Mouse (Mus musculus) hindbrain, postnatal 0 days (tissue): Measurements from ENCODE around the gene Hspa1b. TPM values are rescaled to one million over a fixed set of nuclear protein-coding genes. Genes with fewer than 3 reads are reported as not detected.
A peak's percentile ranks its signal among the peaks of the same experiment; 100 is the strongest.
"Not testable (repeated sequence)": the region's sequence is repeated elsewhere in the genome, so short reads cannot be mapped to it uniquely, and the experiment has no call there.

Source experiments
- ATAC-seq: fragments of 200-750 bp; cut with Nextera tagmentation; 2 replicates; pipeline ENCODE4 v1.8.0; 2017; ENCODE audit warnings: mild to moderate bottlenecking, moderate TSS enrichment, moderate library complexity
- DNase-seq: peaks from one replicate; pipeline ENCODE4 v3.0.0-alpha.2; 2015; ENCODE audit warnings: low spot score
- H3K27ac ChIP-seq: fragments of 300-500 bp; sonication (generic); 2 replicates; pipeline ENCODE4 v1.5.1; 2014; ENCODE audit warnings: mild to moderate bottlenecking
- H3K27me3 ChIP-seq: fragments of 300-500 bp; sonication (generic); 2 replicates; pipeline ENCODE4 v1.6.1; 2014; ENCODE audit warnings: low read length, mixed read lengths; ENCODE audit not compliant: insufficient read depth
- H3K36me3 ChIP-seq: fragments of 300-500 bp; sonication (generic); 2 replicates; pipeline ENCODE4 v1.6.1; 2014; ENCODE audit warnings: low read length, mixed read lengths; ENCODE audit not compliant: insufficient read depth
- H3K4me1 ChIP-seq: fragments of 300-500 bp; sonication (generic); 2 replicates; pipeline ENCODE4 v1.6.1; 2014; ENCODE audit warnings: antibody characterized with exemption, low read length, mixed read lengths; ENCODE audit not compliant: insufficient read depth
- H3K4me2 ChIP-seq: fragments of 300-500 bp; sonication (generic); 2 replicates; pipeline ENCODE4 v1.6.1; 2014; ENCODE audit warnings: low read depth, mild to moderate bottlenecking, low read length, moderate library complexity, mixed read lengths
- H3K4me3 ChIP-seq: fragments of 300-500 bp; sonication (generic); 2 replicates; pipeline ENCODE4 v1.5.1; 2014; ENCODE audit warnings: low read length
- H3K9ac ChIP-seq: fragments of 300-500 bp; sonication (generic); replicated peaks from 2 replicates; pipeline ENCODE4 v1.6.1; 2014; ENCODE audit warnings: mild to moderate bottlenecking, low read length, moderate library complexity, mixed read lengths
- H3K9me3 ChIP-seq: fragments of 300-500 bp; sonication (generic); 2 replicates; pipeline ENCODE4 v1.6.1; 2016; ENCODE audit warnings: low read length, mixed read lengths
- CTCF ChIP-seq: IDR thresholded peaks from 2 replicates; pipeline ENCODE4 v1.5.1; 2016; ENCODE audit warnings: antibody characterized with exemption, control low read depth, low read depth
- WGBS: fragments of 180-500 bp; shearing (Covaris S2); extraction: QIAGEN DNeasy Blood & Tissue Kit; methylation state at CpG from one replicate; pipeline ENCODE4 v1.1.7; 2014; 5-methylcytosine and 5-hydroxymethylcytosine counted together
- polyA plus RNA-seq: library from polyadenylated mRNA; unstranded; fragments of >200 nt; fragmentation: Nextera tagmentation; extraction: Ambion mirVana; gene quantifications from 2 replicates; pipeline ENCODE4 v1.2.1, GENCODE M21; 2015
- total RNA-seq: library from RNA; depleted of rRNA; stranded (reverse); fragments of >200 nt; gene quantifications from 2 replicates; pipeline ENCODE4 v1.2.3, GENCODE M21; 2014; rRNA removed

The Hspa1b gene
- total RNA-seq, result 15.2 and 20.4 TPM in 2 replicates
- 0.51 and 0.55 TPM in 2 replicates for polyA plus RNA-seq

- peak within 1 kb of the TSS; percentile 70 for H3K27ac ChIP-seq
- peak within 1 kb of the TSS; percentile 41 for H3K4me3 ChIP-seq
- not testable (repeated sequence) for H3K4me1 ChIP-seq, H3K27me3 ChIP-seq, H3K9me3 ChIP-seq, H3K36me3 ChIP-seq
- 0 out of 2 replicates have a peak within 1 kb of the TSS, but pooled peaks have one; percentile 3 for H3K9ac ChIP-seq
- peak; percentile 95 for ATAC-seq
- DNase-seq, result peak; percentile 76
- peak within 1 kb of the TSS; percentile 66 for H3K4me2 ChIP-seq
- 2% methylated on average over 27 of the region's 32 CpGs for WGBS
Measured at GRCm38 (mm10) chr17:34959130-34959778, at the start of gene Hspa1b. Gene Hspa1b, minus strand, starts transcription at chr17:34959238.

GRCm38 (mm10) chr17:35007387-35007991, 48.5 kb upstream of the Hspa1b start:
- peaks cover 2% of the 10 kb centered on the region for H3K4me1 ChIP-seq
- peaks cover 45% of the 10 kb centered on the region for H3K36me3 ChIP-seq
- no peak overlapping the region for H3K9ac ChIP-seq
- H3K27me3 ChIP-seq, result no peaks in the 10 kb centered on the region
- no peak overlapping the region for H3K4me3 ChIP-seq
- whole genome bisulfite sequencing, result 96% methylated on average over 7 of the region's 7 CpGs
- no peak for DNase-seq
- H3K4me2 ChIP-seq, result no peak overlapping the region
- no peak overlapping the region for H3K27ac ChIP-seq
- no peak for ATAC-seq
- H3K9me3 ChIP-seq, result no peaks in the 10 kb centered on the region
- no peak for TF ChIP-seq CTCF

GRCm38 (mm10) chr17:35005902-35006301, 46.9 kb upstream of the Hspa1b start:
- peaks cover 30% of the 10 kb centered on the region for H3K36me3 ChIP-seq
- not testable (repeated sequence) for H3K27ac ChIP-seq, H3K4me3 ChIP-seq, ATAC-seq, DNase-seq, H3K9ac ChIP-seq, H3K4me2 ChIP-seq, H3K9me3 ChIP-seq, H3K4me1 ChIP-seq, H3K27me3 ChIP-seq
- WGBS, result 97% methylated on average over 4 of the region's 5 CpGs

GRCm38 (mm10) chr17:35005158-35005557, 46.1 kb upstream of the Hspa1b start:
- H3K27ac ChIP-seq, result no peak overlapping the region
- H3K36me3 ChIP-seq, result peaks cover 22% of the 10 kb centered on the region
- 94% methylated on average over 10 of the region's 10 CpGs for WGBS
- no peak overlapping the region for H3K9ac ChIP-seq
- no peak overlapping the region for H3K4me2 ChIP-seq
- ATAC-seq (no peak), DNase-seq (no peak)
- H3K27me3 ChIP-seq, result no peaks in the 10 kb centered on the region
- H3K9me3 ChIP-seq, result no peaks in the 10 kb centered on the region
- no peak for TF ChIP-seq CTCF
- H3K4me1 ChIP-seq, result peaks cover 6% of the 10 kb centered on the region
- H3K4me3 ChIP-seq, result no peak overlapping the region

GRCm38 (mm10) chr17:35004075-35004717, 45.2 kb upstream of the Hspa1b start:
- no peak for TF ChIP-seq CTCF
- Histone ChIP-seq H3K9me3 (no peaks in the 10 kb centered on the region), H3K4me1 (peaks cover 6% of the 10 kb centered on the region), H3K27me3 (no peaks in the 10 kb centered on the region), H3K4me3 (no peak overlapping the region), H3K36me3 (peaks cover 22% of the 10 kb centered on the region), H3K4me2 (no peak overlapping the region), H3K27ac (no peak overlapping the region), H3K9ac (no peak overlapping the region)
- DNase-seq, result no peak
- no peak for ATAC-seq
- 97% methylated on average over 17 of the region's 17 CpGs for WGBS

GRCm38 (mm10) chr17:35003022-35003838, 44.2 kb upstream of the Hspa1b start:
- no peak for ATAC-seq

More at GRCm38 (mm10) chr17:35003022-35003838, 44.2 kb upstream of the Hspa1b start:
- Histone ChIP-seq H3K9ac (peak overlapping the region; percentile 70; the same call in 1 of the 2 replicates), H3K4me3 (no peak overlapping the region), H3K4me2 (peak overlapping the region; percentile 92), H3K27me3 (no peaks in the 10 kb centered on the region), H3K27ac (0 out of 2 replicates have a peak overlapping the region, but pooled peaks have one; percentile 7), H3K36me3 (peaks cover 16% of the 10 kb centered on the region), H3K9me3 (no peaks in the 10 kb centered on the region), H3K4me1 (peaks cover 6% of the 10 kb centered on the region)
- DNase-seq, result no peak
- no peak for TF ChIP-seq CTCF
- 73% methylated on average over 9 of the region's 9 CpGs for WGBS
